Mouse (Mus musculus) liver, postnatal 0 days (tissue): ENCODE results near the gene Pdpn. TPM values are rescaled to one million over a fixed set of nuclear protein-coding genes. Genes with fewer than 3 reads are reported as not detected.

Source experiments
- ATAC-seq: fragments of 200-750 bp; cut with Nextera tagmentation; 2 replicates; pipeline ENCODE4 v1.8.0; 2017; ENCODE audit warnings: mild to moderate bottlenecking, moderate library complexity
- DNase-seq: peaks from one replicate; pipeline ENCODE4 v3.0.0-alpha.2; 2016
- H3K27ac ChIP-seq: fragments of 300-500 bp; sonication (generic); 2 replicates; pipeline ENCODE4 v1.5.1; 2014; ENCODE audit warnings: antibody characterized with exemption, moderate library complexity, mild to moderate bottlenecking, low read depth
- H3K27me3 ChIP-seq: fragments of 300-500 bp; sonication (generic); 2 replicates; pipeline ENCODE4 v1.6.1; 2014; ENCODE audit warnings: low read length, control low read depth, mixed read lengths; ENCODE audit not compliant: insufficient read depth
- H3K36me3 ChIP-seq: fragments of 300-500 bp; sonication (generic); replicated peaks from 2 replicates; pipeline ENCODE4 v1.6.1; 2014; ENCODE audit warnings: mild to moderate bottlenecking, control low read depth, low read length, moderate library complexity, mixed read lengths; ENCODE audit not compliant: insufficient read depth
- H3K4me1 ChIP-seq: fragments of 300-500 bp; sonication (generic); 2 replicates; pipeline ENCODE4 v1.6.1; 2014; ENCODE audit warnings: antibody characterized with exemption, mild to moderate bottlenecking, control low read depth; ENCODE audit not compliant: insufficient read depth
- H3K4me2 ChIP-seq: fragments of 300-500 bp; sonication (generic); 2 replicates; pipeline ENCODE4 v1.6.1; 2014; ENCODE audit warnings: low read depth, mild to moderate bottlenecking, low read length, moderate library complexity, mixed read lengths
- H3K4me3 ChIP-seq: fragments of 300-500 bp; sonication (generic); 2 replicates; pipeline ENCODE4 v1.5.1; 2014; ENCODE audit warnings: low read depth, low read length
- H3K9ac ChIP-seq: fragments of 300-500 bp; sonication (generic); replicated peaks from 2 replicates; pipeline ENCODE4 v1.6.1; 2014; ENCODE audit warnings: mild to moderate bottlenecking, moderate library complexity
- H3K9me3 ChIP-seq: fragments of 300-500 bp; sonication (generic); 2 replicates; pipeline ENCODE4 v1.6.1; 2016; ENCODE audit warnings: mild to moderate bottlenecking, control low read depth, low read length, mixed read lengths
- CTCF ChIP-seq: sonication (generic); IDR thresholded peaks from 2 replicates; pipeline ENCODE4 v1.5.1; 2016; ENCODE audit warnings: antibody characterized with exemption, low read depth
- EP300 ChIP-seq: IDR thresholded peaks from 2 replicates; pipeline ENCODE4 v1.6.1; 2016; ENCODE audit warnings: antibody characterized with exemption, low read depth, mild to moderate bottlenecking
- WGBS: fragments of 180-500 bp; shearing (Covaris S2); extraction: QIAGEN DNeasy Blood & Tissue Kit; methylation state at CpG from one replicate; pipeline ENCODE4 v1.1.7; 2014; ENCODE audit not compliant: insufficient replicate concordance; 5-methylcytosine and 5-hydroxymethylcytosine counted together
- polyA plus RNA-seq: library from polyadenylated mRNA; unstranded; fragments of >200 nt; fragmentation: Nextera tagmentation; extraction: Ambion mirVana; gene quantifications from 2 replicates; pipeline ENCODE4 v1.2.1, GENCODE M21; 2015

The Pdpn gene
- polyA plus RNA-seq, 1 experiment from 2014 or later = 1.6 TPM

DNA sequence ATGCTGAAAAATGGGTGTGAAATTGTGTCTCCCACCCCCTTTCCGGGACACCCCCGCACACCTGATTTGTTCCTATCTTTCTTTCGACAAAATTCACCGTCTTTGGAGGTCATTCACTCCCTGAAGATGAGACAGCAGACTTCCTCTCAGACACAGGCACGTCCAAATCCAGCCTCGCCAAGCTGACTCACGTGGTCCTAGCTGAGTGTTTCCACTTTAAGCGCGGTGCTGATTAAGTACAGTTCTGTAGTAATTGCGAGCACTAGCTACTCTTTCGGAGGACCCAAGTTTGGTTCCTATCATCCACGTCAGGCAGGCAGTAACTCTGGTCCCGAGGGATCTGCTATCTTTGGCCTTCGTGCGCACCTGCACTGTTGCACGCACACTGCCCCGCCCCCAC, 35.6 kb upstream of the Pdpn start:
- no peak overlapping the region for H3K9ac ChIP-seq

GRCm38 (mm10) chr4:143334145-143334544, 34.8 kb upstream of the Pdpn start:
- no peaks in the 10 kb centered on the region for H3K9me3 ChIP-seq
- no peak for TF ChIP-seq EP300
- TF ChIP-seq CTCF = no peak
- H3K4me2 ChIP-seq = no peak overlapping the region
- no peaks in the 10 kb centered on the region for H3K4me1 ChIP-seq
- H3K9ac ChIP-seq = no peak overlapping the region
- H3K4me3 ChIP-seq = no peak overlapping the region
- no peaks in the 10 kb centered on the region for H3K27me3 ChIP-seq
- DNase-seq (no peak), ATAC-seq (no peak)
- 53% methylated on average over 5 of the region's 5 CpGs for WGBS
- no peaks in the 10 kb centered on the region for H3K36me3 ChIP-seq
- no peak overlapping the region for H3K27ac ChIP-seq

More for the DNA sequence above, 35.6 kb upstream of the Pdpn start:
- H3K4me3 ChIP-seq = no peak overlapping the region
- H3K27me3 ChIP-seq = no peaks in the 10 kb centered on the region
- WGBS = 82% methylated on average over 17 of the region's 17 CpGs
- no peaks in the 10 kb centered on the region for H3K9me3 ChIP-seq
- H3K27ac ChIP-seq = no peak overlapping the region
- no peak overlapping the region for H3K4me2 ChIP-seq
- H3K4me1 ChIP-seq = no peaks in the 10 kb centered on the region
- ATAC-seq (no peak), DNase-seq (no peak)
- TF ChIP-seq CTCF = no peak
- TF ChIP-seq EP300 = no peak
- H3K36me3 ChIP-seq = no peaks in the 10 kb centered on the region

GRCm38 (mm10) chr4:143331787-143332186, 32.4 kb upstream of the Pdpn start:
- no peak overlapping the region for H3K9ac ChIP-seq
- ATAC-seq (no peak), DNase-seq (no peak)
- no peaks in the 10 kb centered on the region for H3K36me3 ChIP-seq
- H3K4me1 ChIP-seq = no peaks in the 10 kb centered on the region
- H3K4me2 ChIP-seq = no peak overlapping the region
- 25% methylated on average over 1 of the region's 1 CpGs for WGBS
- H3K9me3 ChIP-seq = no peaks in the 10 kb centered on the region
- no peak overlapping the region for H3K27ac ChIP-seq
- TF ChIP-seq EP300 (no peak), CTCF (no peak)
- no peaks in the 10 kb centered on the region for H3K27me3 ChIP-seq
- H3K4me3 ChIP-seq = no peak overlapping the region

DNA sequence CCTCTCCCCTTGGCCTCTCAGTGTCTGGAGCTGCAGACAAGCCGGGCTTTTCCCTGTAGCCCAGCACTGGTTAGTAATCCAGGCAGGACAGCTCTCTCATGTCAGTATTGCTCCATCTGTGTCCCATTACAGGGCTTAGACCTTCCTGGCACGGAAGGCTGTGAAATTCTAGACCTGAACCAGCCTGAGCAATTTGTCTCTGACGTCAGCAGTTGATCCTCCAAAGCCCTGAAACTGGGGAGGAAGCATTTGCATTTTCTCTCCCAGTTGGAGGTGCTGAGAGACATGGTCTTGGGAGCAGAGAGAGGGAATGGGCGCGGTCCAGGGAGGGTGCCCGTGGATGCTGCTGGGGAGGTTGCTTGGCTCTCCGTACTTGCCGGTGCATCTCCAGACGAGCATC, 31.2 kb upstream of the Pdpn start:
- H3K4me1 ChIP-seq = no peaks in the 10 kb centered on the region
- no peaks in the 10 kb centered on the region for H3K9me3 ChIP-seq
- DNase-seq (no peak), ATAC-seq (no peak)
- no peak overlapping the region for H3K9ac ChIP-seq
- no peak overlapping the region for H3K27ac ChIP-seq
- H3K4me3 ChIP-seq = no peak overlapping the region
- H3K4me2 ChIP-seq = no peak overlapping the region
- H3K36me3 ChIP-seq = no peaks in the 10 kb centered on the region
- no peak for TF ChIP-seq CTCF
- TF ChIP-seq EP300 = no peak
- 42% methylated on average over 9 of the region's 9 CpGs for WGBS
- H3K27me3 ChIP-seq = peaks cover 4% of the 10 kb centered on the region; the same call in 1 of the 2 replicates

DNA sequence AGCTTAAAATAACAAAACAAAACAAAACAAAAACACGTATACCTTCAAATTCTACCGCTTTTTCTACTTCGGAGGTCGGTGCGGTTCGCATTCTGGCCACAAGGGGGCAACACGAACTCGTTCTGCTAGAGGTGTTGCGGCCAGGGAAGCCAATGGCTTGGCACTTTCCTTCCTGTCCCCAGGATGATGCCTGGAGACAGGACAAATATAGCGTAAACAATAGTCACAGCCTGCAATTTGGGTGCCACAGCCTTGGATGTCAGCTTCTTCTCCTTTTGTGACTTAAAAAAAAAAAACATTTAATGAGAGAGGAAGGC, 26.2 kb upstream of the Pdpn start:
- no peaks in the 10 kb centered on the region for H3K36me3 ChIP-seq
- H3K27ac ChIP-seq = no peak overlapping the region
- no peaks in the 10 kb centered on the region for H3K4me1 ChIP-seq
- H3K9ac ChIP-seq = no peak overlapping the region; the same call in 1 of the 2 replicates
- H3K4me2 ChIP-seq = peak overlapping the region; percentile 55
- 3% methylated on average over 10 of the region's 10 CpGs for WGBS
- DNase-seq (peak; percentile 75), ATAC-seq (no peak)
- no peak overlapping the region for H3K4me3 ChIP-seq
- H3K27me3 ChIP-seq = peaks cover 4% of the 10 kb centered on the region; the same call in 1 of the 2 replicates
- TF ChIP-seq CTCF = peak; percentile 79
- TF ChIP-seq EP300 = no peak
- H3K9me3 ChIP-seq = no peaks in the 10 kb centered on the region

DNA sequence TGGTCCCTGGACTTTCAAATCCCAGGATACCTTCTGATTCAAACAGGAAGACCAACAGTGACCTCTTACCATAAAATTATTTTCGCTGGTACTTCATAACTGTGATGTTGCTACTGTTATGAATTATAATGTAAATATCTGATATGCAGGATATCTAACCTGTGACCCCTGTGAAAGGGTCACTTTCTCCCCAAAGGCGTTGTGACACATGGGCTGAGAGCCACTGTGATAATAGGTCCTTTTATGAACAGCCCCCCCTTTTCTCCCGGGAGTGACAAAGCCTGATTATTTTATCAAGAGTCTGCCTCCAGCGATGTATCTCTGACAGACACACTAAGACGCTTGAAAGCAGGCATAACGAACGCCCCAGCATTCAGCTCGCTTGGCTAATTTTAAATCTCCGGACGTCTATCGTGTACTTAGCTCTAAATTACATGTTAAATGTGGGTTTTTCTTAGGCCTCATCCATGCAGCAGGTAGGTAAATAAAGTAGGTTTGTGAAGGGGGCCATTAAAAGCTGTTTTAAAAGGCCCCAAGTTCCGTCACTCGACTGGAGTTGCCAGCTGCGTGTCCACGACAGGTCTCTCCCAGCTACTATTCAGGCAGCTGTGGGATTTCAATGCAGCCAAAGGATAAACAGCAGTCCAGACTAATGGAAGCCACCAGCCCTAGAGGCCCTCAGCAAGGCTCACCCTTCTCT, 25.7 kb upstream of the Pdpn start:
- H3K36me3 ChIP-seq = no peaks in the 10 kb centered on the region
- no peaks in the 10 kb centered on the region for H3K9me3 ChIP-seq
- peak overlapping the region; percentile 55 for H3K4me2 ChIP-seq
- ATAC-seq (no peak), DNase-seq (no peak)
- H3K4me1 ChIP-seq = no peaks in the 10 kb centered on the region
- no peak overlapping the region; the same call in 1 of the 2 replicates for H3K9ac ChIP-seq
- no peak overlapping the region for H3K4me3 ChIP-seq
- no peak overlapping the region for H3K27ac ChIP-seq
- TF ChIP-seq CTCF = no peak
- TF ChIP-seq EP300 = no peak
- 26% methylated on average over 15 of the region's 15 CpGs for WGBS
- H3K27me3 ChIP-seq = peaks cover 4% of the 10 kb centered on the region; the same call in 1 of the 2 replicates
